Mouse (Mus musculus) erythroblast, embryonic 14.5 days (primary cell): ENCODE measurements around the gene Hdgf. TPM values are rescaled to one million over a fixed set of nuclear protein-coding genes. Genes with fewer than 3 reads are reported as not detected.

Source experiments
- H3K27me3 ChIP-seq: 2 replicates; pipeline ENCODE4 v1.6.1; 2012; ENCODE audit warnings: inconsistent platforms; ENCODE audit not compliant: control insufficient read depth
- H3K36me3 ChIP-seq: 2 replicates; pipeline ENCODE4 v1.6.1; 2012; ENCODE audit warnings: mild to moderate bottlenecking, inconsistent platforms; ENCODE audit not compliant: control insufficient read depth
- H3K4me1 ChIP-seq: 2 replicates; pipeline ENCODE4 v1.6.1; 2012; ENCODE audit warnings: inconsistent platforms; ENCODE audit not compliant: control insufficient read depth
- H3K4me3 ChIP-seq: replicated peaks from 2 replicates; pipeline ENCODE3; 2012; ENCODE audit warnings: moderate library complexity, mild to moderate bottlenecking, inconsistent platforms
- H3K9me3 ChIP-seq: 2 replicates; pipeline ENCODE4 v1.6.1; 2012; ENCODE audit warnings: low read length, inconsistent platforms, mixed read lengths; ENCODE audit not compliant: control insufficient read depth
- GATA1 ChIP-seq: IDR thresholded peaks from 2 replicates; pipeline ENCODE4 v1.6.1; 2012; ENCODE audit warnings: low read length, inconsistent platforms, mixed read lengths
- TAL1 ChIP-seq: IDR thresholded peaks from 3 replicates; pipeline ENCODE4 v1.6.1; 2012; ENCODE audit warnings: low read length, inconsistent platforms, mixed read lengths
- polyA plus RNA-seq: library from polyadenylated mRNA; stranded (reverse); fragments of >175 nt; gene quantifications from 2 replicates; pipeline ENCODE4 v1.2.3, GENCODE M21; 2012

Hdgf gene
- polyA plus RNA-seq, 1 experiment = 109 TPM

DNA sequence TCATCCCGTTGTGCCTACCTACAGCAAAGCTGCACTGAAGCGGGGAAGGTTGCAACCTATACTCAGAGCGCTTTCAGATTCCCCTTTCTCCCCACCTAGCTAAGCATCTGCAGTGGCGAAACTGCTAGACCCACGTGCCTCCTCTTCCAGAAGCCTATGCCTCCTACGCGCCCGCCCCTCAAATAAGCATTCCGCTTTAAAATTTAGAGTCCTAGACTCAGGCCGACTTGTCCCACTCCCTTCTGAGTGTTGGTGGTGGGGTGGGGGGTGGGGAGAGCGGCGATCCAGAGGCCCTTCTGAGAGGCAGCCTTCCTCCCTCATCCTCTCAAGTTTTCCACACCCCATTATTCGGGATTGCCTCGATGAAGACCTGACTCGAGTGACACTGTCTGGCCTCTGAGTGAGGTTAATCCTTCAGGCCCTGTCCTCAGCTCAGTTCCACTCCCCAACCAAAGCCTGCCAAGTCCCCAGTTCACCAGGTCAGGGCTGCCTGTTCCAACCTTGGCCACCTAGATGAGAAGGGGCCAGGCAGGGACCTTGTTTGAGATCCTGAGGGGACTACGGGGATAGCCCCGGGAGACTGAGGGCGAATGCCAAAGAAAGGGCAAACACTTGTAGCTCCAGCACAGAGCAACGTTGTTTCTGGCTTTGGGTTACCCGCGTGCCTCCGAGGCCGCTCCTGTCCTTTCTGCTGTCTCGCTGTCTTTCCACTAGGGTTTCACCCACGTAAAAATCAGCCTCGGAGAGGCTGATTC, 41.1 kb downstream of the Hdgf start:
- no peak overlapping the region for H3K4me3 ChIP-seq
- peaks cover 2% of the 10 kb centered on the region for H3K4me1 ChIP-seq
- H3K27me3 ChIP-seq = peaks cover 80% of the 10 kb centered on the region

DNA sequence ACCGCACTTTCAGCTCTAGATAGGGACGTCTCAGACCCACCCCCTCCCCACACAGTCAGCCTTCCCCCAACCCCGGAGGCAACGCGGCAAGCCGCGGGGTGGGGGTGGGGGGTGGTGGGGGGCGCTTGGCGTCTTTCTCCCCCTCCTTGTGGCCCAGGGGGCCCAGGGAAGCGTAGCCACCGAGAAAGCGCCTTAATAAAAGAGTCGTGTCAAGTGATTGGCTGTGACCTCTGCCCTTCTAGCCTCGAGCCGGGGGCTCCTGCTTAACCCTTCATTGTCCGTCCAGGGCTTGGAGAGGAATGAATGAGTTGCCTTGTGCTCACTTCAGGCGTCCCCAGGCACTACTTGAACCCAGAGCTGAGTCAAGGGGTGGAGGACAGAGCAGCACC, 41.7 kb downstream of the Hdgf start:
- Histone ChIP-seq H3K27me3 (peaks cover 86% of the 10 kb centered on the region), H3K4me3 (no peak overlapping the region), H3K4me1 (peaks cover 2% of the 10 kb centered on the region)

More for the DNA sequence above, 41.1 kb downstream of the Hdgf start:
- TF ChIP-seq TAL1 (no peak), GATA1 (no peak)
- Histone ChIP-seq H3K9me3 (no peaks in the 10 kb centered on the region; the same call in 1 of the 2 replicates), H3K36me3 (peaks cover 18% of the 10 kb centered on the region)

DNA sequence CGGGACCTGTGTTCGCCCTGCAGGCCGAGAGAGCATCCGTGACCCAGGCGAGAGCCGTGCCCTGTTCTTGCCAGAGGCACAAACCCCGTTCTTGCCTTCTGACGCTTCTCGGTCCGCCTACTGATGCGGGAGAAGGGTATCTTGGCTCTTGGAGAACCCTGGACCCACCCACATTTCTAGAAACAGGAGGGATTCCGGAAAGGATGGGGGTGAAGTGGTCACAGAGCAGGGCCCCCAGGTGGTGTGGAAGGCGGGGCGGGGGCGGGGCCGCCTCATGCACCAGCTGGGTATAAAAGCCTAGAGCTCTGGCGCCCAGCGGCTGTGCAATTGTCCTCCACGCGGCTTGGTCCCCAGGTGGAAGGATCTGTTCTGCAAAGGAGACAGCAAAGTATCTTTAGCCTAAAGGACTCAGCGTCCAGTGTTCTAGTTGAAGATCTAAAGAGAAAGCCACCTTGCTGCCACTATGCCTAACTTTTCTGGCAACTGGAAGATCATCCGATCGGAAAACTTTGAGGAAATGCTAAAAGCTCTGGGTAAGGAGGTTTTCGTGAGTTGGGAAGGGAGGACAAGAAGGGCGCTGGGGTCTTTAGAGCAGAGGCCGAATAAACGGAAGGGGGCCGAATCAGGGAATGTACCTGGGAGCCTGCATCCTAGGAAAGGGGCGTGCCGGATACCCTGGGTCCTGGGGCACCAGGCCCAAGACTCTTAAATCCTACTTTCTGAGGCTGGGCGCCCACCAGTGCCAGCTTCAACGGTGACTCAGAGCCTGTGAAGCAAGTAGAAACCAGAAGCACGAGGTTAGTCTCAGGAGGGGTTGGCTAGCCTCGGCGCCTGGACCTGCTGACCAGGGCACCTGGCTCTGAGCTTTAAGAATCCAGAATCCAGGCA, 42.5 kb downstream of the Hdgf start, which contains the start of gene Crabp2:
Crabp2 (plus strand) TSS at position 289 of the 888 bp plus-strand sequence.
- H3K27me3 ChIP-seq = peaks cover 94% of the 10 kb centered on the region
- H3K4me3 ChIP-seq = no peak within 1 kb of the TSS
- peaks cover 2% of the 10 kb centered on the region for H3K4me1 ChIP-seq
- H3K9me3 ChIP-seq = no peaks in the 10 kb centered on the region; the same call in 1 of the 2 replicates
- TF ChIP-seq TAL1 (no peak), GATA1 (no peak)
- peaks cover 7% of the 10 kb centered on the region for H3K36me3 ChIP-seq

More for the DNA sequence above, 41.7 kb downstream of the Hdgf start:
- Histone ChIP-seq H3K9me3 (no peaks in the 10 kb centered on the region; the same call in 1 of the 2 replicates), H3K36me3 (peaks cover 13% of the 10 kb centered on the region)
- TF ChIP-seq GATA1 = no peak
- no peak for TF ChIP-seq TAL1

DNA sequence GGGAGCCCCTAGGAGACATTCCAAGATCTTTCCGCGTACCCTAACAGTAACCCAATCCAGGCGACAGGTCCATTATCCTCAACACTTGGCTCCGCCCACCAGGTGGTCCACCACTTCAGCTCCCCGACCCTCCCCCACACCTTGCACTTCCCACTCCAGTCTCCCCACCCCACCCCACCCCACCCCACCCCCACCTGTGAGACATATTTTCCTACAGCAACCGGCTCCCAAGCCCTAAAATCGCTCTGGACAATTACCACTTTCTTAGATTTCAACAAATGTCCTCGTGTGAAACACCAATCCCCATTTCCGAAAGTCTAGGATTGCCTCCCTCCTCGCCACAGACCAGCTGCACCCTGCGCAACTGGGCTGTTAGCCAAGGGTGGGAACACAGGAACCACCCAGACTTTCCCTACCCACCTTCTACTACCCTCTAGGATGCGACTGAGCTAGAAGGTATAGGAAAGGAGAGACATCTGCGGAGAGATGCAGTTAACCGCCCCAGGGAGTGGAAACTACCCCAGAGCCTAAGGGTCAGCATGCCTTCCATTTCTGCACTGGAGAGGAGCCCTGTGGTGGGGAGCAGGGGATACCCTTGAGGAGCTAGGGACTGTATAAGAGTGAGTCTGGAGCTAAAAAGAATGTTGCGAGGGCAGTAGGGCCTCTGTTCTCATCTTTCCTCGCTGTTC, 43.3 kb downstream of the Hdgf start:
- H3K36me3 ChIP-seq = peaks cover 3% of the 10 kb centered on the region
- H3K4me1 ChIP-seq = peaks cover 2% of the 10 kb centered on the region
- H3K4me3 ChIP-seq = no peak overlapping the region
- no peak for TF ChIP-seq TAL1
- TF ChIP-seq GATA1 = no peak
- peaks cover 100% of the 10 kb centered on the region for H3K27me3 ChIP-seq
- H3K9me3 ChIP-seq = no peaks in the 10 kb centered on the region; the same call in 1 of the 2 replicates

DNA sequence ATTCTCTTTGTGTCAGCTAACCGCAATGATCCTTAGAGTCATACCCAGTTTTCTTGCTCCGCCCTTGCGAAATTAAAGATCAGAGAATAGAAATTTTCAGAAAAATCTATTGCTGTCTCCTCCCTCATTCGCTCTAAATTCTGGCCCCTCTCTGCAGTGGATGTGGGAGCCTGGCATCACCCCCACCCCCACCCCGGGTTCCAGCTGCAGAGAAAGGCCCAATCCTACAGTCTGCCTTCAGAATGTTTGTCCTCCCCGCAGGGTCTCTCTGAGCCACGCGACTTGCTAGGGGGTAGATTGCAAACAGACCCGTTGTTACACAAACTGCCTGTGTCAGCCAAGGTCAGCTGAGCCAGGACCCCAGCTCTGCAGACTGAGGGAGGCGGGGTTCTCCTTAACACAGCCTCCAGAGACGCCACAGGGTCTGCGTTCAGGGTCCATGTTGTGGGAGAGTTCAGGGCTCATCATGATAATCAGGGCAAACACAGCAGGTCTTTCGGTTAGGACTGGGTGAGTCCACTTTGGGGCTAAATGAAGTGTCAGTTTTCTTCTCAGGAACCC, 43.9 kb downstream of the Hdgf start:
- Histone ChIP-seq H3K4me1 (peaks cover 2% of the 10 kb centered on the region), H3K27me3 (peaks cover 100% of the 10 kb centered on the region)

DNA sequence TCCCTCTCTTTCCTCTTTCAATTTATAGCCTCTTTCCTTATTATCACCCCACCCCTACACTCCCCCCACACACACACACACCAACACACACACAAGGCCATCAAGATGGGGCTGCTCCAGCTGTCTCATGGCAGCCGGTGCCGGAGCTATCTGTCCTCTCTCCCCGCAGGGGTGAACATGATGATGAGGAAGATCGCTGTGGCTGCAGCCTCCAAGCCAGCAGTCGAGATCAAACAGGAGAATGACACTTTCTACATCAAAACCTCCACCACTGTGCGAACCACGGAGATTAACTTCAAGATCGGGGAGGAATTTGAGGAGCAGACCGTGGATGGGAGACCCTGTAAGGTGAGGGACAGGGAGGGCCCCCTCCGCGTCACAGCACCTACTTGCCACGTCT, 45.8 kb downstream of the Hdgf start:
- H3K27me3 ChIP-seq = peaks cover 96% of the 10 kb centered on the region
- no peaks in the 10 kb centered on the region; the same call in 1 of the 2 replicates for H3K9me3 ChIP-seq
- TF ChIP-seq TAL1 (no peak), GATA1 (no peak)
- H3K4me1 ChIP-seq = peaks cover under 1% of the 10 kb centered on the region
- H3K36me3 ChIP-seq = no peaks in the 10 kb centered on the region
- no peak overlapping the region for H3K4me3 ChIP-seq

More for the DNA sequence above, 43.9 kb downstream of the Hdgf start:
- TF ChIP-seq TAL1 (no peak), GATA1 (no peak)
- Histone ChIP-seq H3K4me3 (no peak overlapping the region), H3K36me3 (no peaks in the 10 kb centered on the region), H3K9me3 (no peaks in the 10 kb centered on the region; the same call in 1 of the 2 replicates)

DNA sequence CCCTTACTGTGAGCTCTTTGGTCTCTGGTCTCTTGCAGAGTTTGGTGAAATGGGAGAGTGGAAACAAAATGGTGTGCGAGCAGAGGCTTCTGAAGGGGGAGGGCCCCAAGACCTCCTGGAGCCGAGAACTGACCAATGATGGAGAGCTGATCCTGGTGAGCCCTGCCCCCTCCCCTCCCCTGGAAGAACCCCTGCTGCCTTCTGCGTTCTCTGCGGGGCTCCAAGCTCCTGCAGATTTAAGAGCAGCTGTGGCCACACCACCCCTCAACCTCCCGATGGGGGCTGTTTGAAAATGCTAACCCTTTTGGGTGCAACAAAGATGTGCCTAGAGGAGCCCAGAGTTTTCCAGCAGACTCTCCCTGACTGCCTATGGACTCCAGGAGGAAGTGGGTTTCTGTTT, 46.3 kb downstream of the Hdgf start:
- Histone ChIP-seq H3K27me3 (peaks cover 93% of the 10 kb centered on the region), H3K4me1 (no peaks in the 10 kb centered on the region; the same call in 1 of the 2 replicates), H3K4me3 (no peak overlapping the region), H3K36me3 (no peaks in the 10 kb centered on the region), H3K9me3 (no peaks in the 10 kb centered on the region; the same call in 1 of the 2 replicates)
- no peak for TF ChIP-seq GATA1
- no peak for TF ChIP-seq TAL1

DNA sequence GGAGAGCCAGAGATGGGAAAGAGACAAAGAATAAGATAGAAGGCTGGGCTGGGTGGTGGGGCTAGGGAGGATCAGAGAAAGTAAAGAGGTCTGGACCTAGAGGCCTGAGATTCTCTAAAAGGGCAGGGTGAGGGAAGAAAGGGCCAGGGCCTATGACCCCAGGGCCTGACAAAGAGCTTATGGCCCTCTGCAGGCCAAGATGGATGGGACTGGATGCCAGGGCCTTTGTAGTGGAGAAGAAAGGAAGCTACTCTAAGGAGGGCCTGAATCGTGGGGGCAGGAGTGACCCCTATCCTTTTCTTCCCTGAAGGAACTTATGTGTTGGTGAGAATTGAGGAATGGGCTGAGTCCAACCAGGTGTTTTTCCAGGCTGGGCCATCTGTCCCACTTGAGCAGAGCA, 51.9 kb downstream of the Hdgf start:
- Histone ChIP-seq H3K27me3 (peaks cover 82% of the 10 kb centered on the region), H3K4me1 (peaks cover 5% of the 10 kb centered on the region; the same call in 1 of the 2 replicates), H3K9me3 (no peaks in the 10 kb centered on the region), H3K36me3 (no peaks in the 10 kb centered on the region), H3K4me3 (no peak overlapping the region)
- no peak for TF ChIP-seq TAL1
- no peak for TF ChIP-seq GATA1
